Mouse (Mus musculus): Measurements from ENCODE around the gene Brd4.

Gene Brd4

GRCm38 (mm10) chr17:32277201-32277600 is 7.3 kb downstream of the Brd4 start:
- no peak for DNase-seq

GRCm38 (mm10) chr17:32275568-32275967 is 9.0 kb downstream of the Brd4 start:
- DNase-seq, result no peak

- DNase-seq, result no peak
These were observed 15.4 kb downstream of the Brd4 start for GRCm38 (mm10) chr17:32269151-32269550.

GRCm38 (mm10) chr17:32268540-32268960 is 16.0 kb downstream of the Brd4 start:
- peak; percentile 39 to 79 for DNase-seq

GRCm38 (mm10) chr17:32268096-32268495 is 16.4 kb downstream of the Brd4 start:
- no peak for DNase-seq

- DNase-seq, result no peak
These were observed 16.9 kb downstream of the Brd4 start for GRCm38 (mm10) chr17:32267617-32268016.

- peak in 1 of 2 experiments; percentile 50 for DNase-seq
These were observed 20.9 kb downstream of the Brd4 start for GRCm38 (mm10) chr17:32263672-32264071.

GRCm38 (mm10) chr17:32262831-32263559 is 21.5 kb downstream of the Brd4 start:
- peak; percentile 23 to 45 for DNase-seq

GRCm38 (mm10) chr17:32258869-32259268 is 25.7 kb downstream of the Brd4 start:
- no peak for DNase-seq

- no peak for DNase-seq
These were observed 26.6 kb downstream of the Brd4 start for GRCm38 (mm10) chr17:32257944-32258343.

GRCm38 (mm10) chr17:32257452-32257851 is 27.1 kb downstream of the Brd4 start:
- no peak for DNase-seq

GRCm38 (mm10) chr17:32256896-32257295 is 27.6 kb downstream of the Brd4 start:
- DNase-seq, result no peak

GRCm38 (mm10) chr17:32253261-32253660 is 31.3 kb downstream of the Brd4 start:
- peak; percentile 30 to 73 for DNase-seq

- DNase-seq, result no peak
These were observed 32.6 kb downstream of the Brd4 start for GRCm38 (mm10) chr17:32251827-32252470.

- DNase-seq, result no peak
These were observed 34.5 kb downstream of the Brd4 start for GRCm38 (mm10) chr17:32250066-32250465.

GRCm38 (mm10) chr17:32248192-32248591 is 36.3 kb downstream of the Brd4 start:
- DNase-seq, result no peak

- no peak for DNase-seq
These were observed 36.9 kb downstream of the Brd4 start for GRCm38 (mm10) chr17:32247616-32248015.

GRCm38 (mm10) chr17:32246117-32246516 is 38.4 kb downstream of the Brd4 start:
- no peak for DNase-seq

GRCm38 (mm10) chr17:32240881-32241531 is 43.5 kb downstream of the Brd4 start:
- no peak for DNase-seq

- no peak for DNase-seq
These were observed 45.9 kb downstream of the Brd4 start for GRCm38 (mm10) chr17:32238589-32238988.

- DNase-seq, result peak; percentile 72 to 74
These were observed 48.9 kb downstream of the Brd4 start for GRCm38 (mm10) chr17:32235534-32236191.

- DNase-seq, result peak in 1 of 2 experiments; percentile 27
These were observed 51.3 kb downstream of the Brd4 start for GRCm38 (mm10) chr17:32233174-32233573.

GRCm38 (mm10) chr17:32229256-32229655 is 55.3 kb downstream of the Brd4 start:
- peak in 1 of 2 experiments; percentile 40 for DNase-seq

Measured in cerebellum, postnatal 14 days (tissue).